Mouse (Mus musculus): ENCODE measurements around the gene Gm49378. TPM values are rescaled to one million over a fixed set of nuclear protein-coding genes. Genes with fewer than 3 reads are reported as not detected.

The Gm49378 gene
- total RNA-seq, 2 experiments from 2014 or later = 2.6 to 6.5 TPM

DNA sequence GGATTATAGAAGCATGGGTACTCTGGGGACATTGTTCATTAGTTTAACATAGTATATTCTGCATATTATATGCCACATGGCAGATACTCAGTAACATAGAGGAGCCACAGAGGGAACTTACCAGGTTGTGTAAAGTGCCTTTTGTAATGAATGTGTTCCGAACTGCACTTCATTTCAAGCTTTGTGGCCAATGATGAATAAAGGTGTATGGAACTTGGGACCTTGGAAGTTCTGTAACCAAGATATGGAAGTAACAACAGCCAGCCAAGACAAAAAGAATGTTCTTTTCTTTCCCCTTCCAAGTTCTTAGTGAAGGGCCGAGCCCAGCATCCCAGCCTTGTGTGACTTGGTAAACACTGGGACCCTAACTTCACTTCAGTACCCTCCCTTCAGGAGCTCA lies 12.2 kb upstream of the Gm49378 start, which contains the start of gene Tssk4:
Gene Tssk4, plus strand, starts transcription at position 301 of the 400 bp plus-strand sequence.
- H3K4me3 ChIP-seq = no peak within 1 kb of the TSS
- TF ChIP-seq CTCF (conservative IDR thresholded peaks at IDR 0.05) = no peak
- H3K27ac ChIP-seq = no peak within 1 kb of the TSS
- DNase-seq (ENCODE audit: low spot score in 2 of 2) = no peak

DNA sequence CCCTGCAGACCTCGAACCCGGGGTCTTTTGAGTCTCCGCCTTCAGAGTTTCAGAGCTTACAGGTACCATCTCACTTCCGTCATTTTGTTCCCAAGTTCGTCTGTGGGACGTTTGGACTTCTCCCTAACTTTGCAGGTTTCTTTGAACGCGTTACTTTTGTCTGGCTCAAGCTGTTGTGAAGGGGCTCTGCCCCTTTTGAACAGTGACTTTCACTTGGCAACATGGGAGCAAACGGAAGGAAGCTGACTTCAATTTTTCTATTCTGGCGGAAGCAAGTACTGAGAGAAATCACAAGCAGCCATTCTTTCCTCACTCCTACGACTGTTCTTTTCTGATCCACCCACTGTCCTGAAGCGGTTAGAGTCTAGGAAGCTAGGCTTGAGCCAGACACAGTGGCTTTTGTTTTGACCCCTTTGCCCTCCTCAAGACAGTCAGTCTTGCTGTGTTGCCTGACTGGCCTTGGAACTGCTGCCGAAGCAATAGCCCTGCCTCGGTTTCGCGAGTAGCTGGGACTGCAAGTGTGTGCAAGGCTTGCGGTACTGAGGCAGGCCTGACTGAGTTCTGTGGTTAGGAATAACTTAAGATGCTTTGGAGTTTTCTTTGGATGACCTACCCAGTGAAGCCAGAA lies 6.7 kb upstream of the Gm49378 start:
- DNase-seq (ENCODE audit: low spot score in 2 of 2) = no peak
- no peak for TF ChIP-seq CTCF (conservative IDR thresholded peaks at IDR 0.05)
- Histone ChIP-seq H3K4me3 (peak overlapping the region; percentile 88), H3K27ac (peak overlapping the region; percentile 28; the same call in 1 of the 2 replicates)

DNA sequence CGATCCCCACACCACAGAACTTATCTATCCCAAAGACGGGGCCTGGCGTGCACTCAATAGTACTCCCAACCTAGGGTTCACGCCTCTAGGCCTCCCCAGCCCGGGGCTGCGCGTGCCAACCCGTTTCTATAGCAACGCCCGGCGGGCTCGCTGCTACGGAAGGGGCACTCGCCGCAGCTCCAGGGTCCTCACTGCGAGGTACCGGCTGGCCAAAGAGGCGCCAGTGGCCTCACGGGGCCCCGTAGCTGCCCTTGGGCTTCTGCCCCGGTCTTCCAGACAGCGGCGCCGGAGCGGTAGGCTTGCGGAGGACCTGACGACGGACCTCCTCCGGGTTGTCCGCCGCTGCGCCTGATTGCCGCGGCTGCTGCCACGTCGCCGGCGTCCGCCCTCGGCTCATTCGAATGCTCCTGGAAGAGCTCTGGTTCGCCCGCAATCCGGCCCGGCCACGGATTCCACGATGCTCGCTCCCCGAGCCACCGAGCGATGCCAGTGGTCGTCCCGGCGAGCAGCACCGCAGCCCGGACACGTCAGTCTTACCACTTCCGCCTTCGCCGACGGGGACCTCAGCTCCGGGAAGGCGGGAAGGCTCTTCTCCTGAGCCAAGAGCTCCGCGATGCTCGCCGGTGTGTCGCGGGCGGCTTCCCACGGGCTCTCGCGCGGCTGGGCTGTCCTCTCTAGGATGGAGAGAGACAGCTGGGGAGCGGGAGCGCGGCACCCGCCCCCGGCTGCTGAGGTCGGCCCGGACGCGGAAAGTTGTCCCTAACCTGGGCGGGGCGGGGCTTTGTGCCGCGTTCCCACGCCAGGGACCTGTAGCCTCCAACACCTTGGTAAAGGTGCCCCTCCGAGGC lies 5.6 kb upstream of the Gm49378 start, which contains the start of gene Tm9sf1:
Gene Tm9sf1, minus strand, starts transcription at position 747 of the 848 bp plus-strand sequence.
- H3K4me3 ChIP-seq = peak within 1 kb of the TSS; percentile 88
- no peak for TF ChIP-seq CTCF (conservative IDR thresholded peaks at IDR 0.05)
- peak; percentile 73 to 79 for DNase-seq (ENCODE audit: low spot score in 2 of 2)
- peak within 1 kb of the TSS; percentile 100 for H3K27ac ChIP-seq

DNA sequence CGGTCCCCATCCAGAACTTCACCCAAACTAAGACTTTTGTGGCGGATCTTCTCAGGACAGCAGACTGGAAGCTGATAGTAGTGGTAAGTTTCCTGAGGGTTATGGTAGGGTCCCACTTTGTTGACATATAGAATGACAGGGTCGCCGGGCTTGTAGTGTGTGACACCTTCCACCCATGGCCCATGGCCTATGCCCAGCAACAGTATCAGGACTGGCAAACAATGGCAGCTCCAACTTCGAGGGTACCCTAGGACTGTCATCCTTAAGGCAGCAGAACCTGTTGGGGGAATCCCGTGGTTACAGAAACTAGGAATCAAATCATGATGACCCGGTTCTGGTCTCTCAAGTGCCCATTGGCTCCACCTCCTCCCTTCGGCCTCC lies 5.0 kb upstream of the Gm49378 start:
- Histone ChIP-seq H3K27ac (peak overlapping the region; percentile 100), H3K4me3 (peak overlapping the region; percentile 88)
- DNase-seq (ENCODE audit: low spot score in 2 of 2) = no peak
- TF ChIP-seq CTCF (conservative IDR thresholded peaks at IDR 0.05) = no peak

DNA sequence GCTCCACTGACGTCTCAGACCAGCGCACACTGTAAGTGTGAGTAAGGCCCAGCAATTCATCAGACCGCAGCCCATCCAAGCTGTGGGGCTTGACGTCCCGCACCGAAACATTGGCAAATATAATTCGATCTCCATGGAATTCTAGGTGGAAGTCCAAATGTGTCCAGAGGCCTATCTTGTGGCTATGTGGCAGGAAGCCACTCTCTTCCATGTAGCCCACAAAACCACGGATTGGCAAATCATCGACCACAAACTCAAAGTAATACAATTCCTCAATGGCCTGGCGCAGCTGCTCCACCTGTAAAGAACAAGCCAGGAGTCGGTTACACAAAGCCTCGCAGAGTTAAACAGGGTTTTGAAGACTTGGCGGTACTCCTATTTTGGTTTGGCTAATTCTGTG lies 3.6 kb upstream of the Gm49378 start:
- no peak for DNase-seq (ENCODE audit: low spot score in 2 of 2)
- H3K4me3 ChIP-seq = no peak overlapping the region
- H3K27ac ChIP-seq = no peak overlapping the region
- no peak for TF ChIP-seq CTCF (conservative IDR thresholded peaks at IDR 0.05)

DNA sequence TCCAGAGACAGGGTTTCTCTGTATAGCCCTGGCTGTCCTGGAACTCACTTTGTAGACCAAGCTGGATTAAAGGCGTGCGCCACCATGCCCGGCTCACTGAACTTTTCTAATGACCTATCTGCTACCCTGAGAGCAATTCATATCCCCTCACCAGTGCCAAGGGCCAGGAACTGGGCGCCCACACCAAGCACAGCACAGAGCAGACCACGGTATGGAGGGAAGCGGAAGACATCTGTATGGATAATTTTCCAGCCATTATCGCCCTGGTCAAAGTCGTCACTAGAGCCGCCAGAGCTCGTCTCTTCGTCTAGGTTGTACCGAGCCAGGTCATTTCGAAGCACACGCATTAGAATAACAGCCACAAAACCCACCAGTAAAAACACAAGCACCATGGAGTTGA lies 3.1 kb upstream of the Gm49378 start:
- no peak for TF ChIP-seq CTCF (conservative IDR thresholded peaks at IDR 0.05)
- no peak overlapping the region for H3K27ac ChIP-seq
- H3K4me3 ChIP-seq = no peak overlapping the region
- DNase-seq (ENCODE audit: low spot score in 2 of 2) = no peak

DNA sequence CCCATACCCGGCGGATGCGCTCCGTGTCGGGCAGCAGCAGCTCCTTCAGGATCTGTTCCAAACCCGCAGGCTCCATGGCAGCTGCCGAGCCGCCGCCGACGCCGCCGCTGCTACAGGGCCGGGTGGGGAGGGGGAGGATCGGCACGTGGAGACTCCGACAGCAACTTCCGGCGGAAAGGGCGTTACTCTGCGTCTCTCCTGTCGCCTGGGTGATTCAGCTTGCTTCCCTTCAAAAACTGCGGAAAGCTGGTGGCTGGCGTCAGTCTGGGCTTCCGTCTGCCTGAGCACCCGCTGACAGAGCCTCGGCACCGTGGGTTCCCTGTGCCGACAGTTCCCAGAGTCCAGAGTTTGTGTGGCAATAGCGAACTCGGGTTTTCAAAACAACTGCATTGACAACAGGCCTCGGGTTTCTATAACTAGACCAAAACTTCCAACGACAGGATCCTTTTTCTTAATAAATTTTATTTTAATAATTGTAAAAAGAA lies 2.1 kb downstream of the Gm49378 start, which contains the start of gene Ipo4:
Gene Ipo4, minus strand, starts transcription at position 435 of the 485 bp plus-strand sequence.
- no peak for TF ChIP-seq CTCF (conservative IDR thresholded peaks at IDR 0.05)
- peak within 1 kb of the TSS; percentile 80 for H3K4me3 ChIP-seq

DNA sequence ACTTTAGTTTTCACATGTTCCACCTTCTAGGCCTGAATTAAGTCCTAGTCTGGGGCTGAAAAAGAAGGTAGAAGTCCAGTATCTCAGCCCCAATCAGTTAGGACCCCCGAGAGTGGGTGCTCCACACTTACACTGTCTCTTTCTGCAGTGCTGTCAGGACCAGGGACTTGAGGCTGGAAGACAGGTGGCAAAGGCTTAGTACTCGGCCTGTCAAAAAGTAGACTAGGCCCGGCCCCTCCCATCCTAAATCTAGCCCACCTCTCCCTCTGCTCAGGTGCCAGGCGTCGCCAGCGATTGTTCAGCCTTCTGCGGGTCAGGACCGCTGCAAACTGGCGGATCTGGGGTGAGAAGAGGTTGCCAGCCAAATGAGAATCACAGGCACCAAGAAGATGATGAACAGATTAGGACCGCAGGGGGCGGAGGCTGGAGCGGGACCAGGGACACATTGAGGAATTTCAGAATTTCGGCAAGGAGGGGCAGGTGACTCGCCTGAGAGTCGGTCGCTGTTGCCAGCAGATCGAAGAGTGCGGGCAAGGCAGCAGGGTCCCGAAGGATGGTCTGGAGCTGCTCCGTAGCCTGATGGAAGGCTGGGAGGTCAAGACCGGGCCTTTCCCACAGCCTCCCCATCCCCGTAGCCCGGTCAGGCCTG lies 2.7 kb downstream of the Gm49378 start:
- peak in 1 of 2 experiments; percentile 35 for DNase-seq (ENCODE audit: low spot score in 2 of 2)
- H3K27ac ChIP-seq = peak overlapping the region; percentile 88
- no peak; the same call in 1 of the 2 replicates for TF ChIP-seq CTCF (conservative IDR thresholded peaks at IDR 0.05)
- peak overlapping the region; percentile 80 for H3K4me3 ChIP-seq

More for the DNA sequence above, 2.1 kb downstream of the Gm49378 start, which contains the start of gene Ipo4:
- peak; percentile 89 to 92 for DNase-seq (ENCODE audit: low spot score in 2 of 2)
- H3K27ac ChIP-seq = peak within 1 kb of the TSS; percentile 88

DNA sequence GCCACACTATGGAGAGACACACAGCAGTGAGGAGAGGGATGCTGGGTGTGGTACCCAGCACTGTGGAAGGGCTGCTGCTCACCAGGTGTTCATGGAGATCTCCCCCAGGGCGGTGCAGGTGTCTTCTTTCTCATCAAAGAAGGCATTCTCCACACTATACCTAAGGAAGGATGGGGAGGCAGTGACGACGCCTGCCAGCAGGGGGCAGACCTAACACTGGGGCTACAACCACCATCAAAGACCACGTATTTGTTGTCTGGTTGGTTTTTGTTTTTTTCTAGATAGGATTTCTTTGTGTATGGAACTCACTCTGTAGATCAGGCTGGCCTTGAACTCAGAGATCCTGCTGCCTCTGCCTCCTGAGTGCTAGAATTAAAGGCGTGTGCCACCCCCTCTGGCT lies 8.4 kb downstream of the Gm49378 start:
- TF ChIP-seq CTCF (conservative IDR thresholded peaks at IDR 0.05) = peak; percentile 91
- peak in 1 of 2 experiments; percentile 31 for DNase-seq (ENCODE audit: low spot score in 2 of 2)
- H3K4me3 ChIP-seq = no peak overlapping the region
- no peak overlapping the region for H3K27ac ChIP-seq

DNA sequence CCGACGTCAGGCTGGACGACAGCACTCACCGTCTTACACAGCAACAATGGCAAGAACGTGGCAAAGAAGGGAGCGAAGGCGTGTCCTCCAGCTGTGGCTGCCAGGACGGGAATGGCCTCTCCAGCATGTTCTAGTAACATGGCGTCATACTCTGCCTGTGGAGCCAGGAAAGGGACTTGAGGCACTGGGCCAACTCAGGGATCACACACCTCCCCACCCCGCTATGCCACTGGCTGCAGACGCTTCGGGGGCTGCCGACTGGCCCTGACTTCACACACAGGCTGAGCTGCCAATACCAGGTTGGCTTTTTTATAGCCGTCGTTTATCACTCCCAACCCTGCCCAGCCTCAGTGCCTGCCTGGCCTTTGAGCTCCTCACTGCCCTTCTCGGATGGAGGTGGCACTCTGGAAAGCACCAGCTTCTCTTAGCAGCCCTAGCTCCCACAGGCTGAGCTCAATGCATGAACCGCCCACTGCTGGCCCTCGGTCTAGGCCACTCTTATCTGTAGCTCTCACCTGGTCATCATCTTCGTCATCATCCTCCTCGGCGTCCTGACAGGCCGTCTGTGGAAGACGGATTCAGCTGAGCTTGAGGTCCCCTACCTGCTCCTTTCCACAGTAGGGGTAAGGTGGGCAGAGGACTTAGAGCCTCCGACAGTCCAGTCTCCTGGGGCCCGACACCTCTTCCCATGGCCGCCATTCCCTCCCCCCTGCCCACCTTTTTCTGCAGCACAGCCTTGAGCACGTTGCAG lies 9.4 kb downstream of the Gm49378 start:
- Histone ChIP-seq H3K27ac (no peak overlapping the region), H3K4me3 (no peak overlapping the region)
- no peak for DNase-seq (ENCODE audit: low spot score in 2 of 2)
- TF ChIP-seq CTCF (conservative IDR thresholded peaks at IDR 0.05) = no peak

DNA sequence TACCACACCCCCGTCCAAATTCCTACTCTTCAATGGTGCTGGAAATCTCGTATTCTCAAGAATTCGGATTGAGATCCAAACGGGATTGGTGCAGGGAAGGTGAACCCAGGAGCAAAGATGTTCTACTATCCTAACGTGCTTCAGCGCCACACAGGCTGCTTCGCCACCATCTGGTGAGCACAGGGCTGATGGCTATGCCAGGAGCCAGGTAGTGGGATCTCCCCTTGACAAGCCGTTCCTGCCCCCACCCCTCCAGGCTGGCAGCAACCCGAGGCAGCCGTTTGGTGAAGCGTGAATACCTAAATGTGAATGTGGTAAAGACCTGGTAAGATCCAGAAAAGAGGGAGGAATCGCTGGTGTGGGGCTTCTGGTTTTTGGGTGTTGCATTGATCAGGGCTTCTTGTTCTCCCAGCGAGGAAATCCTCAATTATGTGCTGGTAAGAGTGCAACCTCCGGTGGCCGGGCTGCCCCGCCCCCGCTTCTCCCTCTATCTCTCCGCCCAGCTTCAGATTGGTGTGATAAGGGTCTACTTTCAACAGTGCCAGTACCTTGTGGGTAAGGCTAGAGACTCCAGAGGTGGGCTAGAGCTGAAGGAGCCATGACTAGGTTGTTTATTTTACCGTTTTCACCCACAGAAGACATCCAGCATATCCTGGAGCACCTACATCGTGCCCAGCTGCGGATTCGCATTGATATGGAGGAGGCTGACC lies 19.1 kb downstream of the Gm49378 start:
- Histone ChIP-seq H3K4me3 (peak overlapping the region; percentile 6; the same call in 1 of the 2 replicates), H3K27ac (no peak overlapping the region)
- no peak for DNase-seq (ENCODE audit: low spot score in 2 of 2)
- no peak for TF ChIP-seq CTCF (conservative IDR thresholded peaks at IDR 0.05)

Data from layer of hippocampus, adult 2 months (tissue).